Mouse (Mus musculus): Measurements from ENCODE around the gene Helb.

DNA sequence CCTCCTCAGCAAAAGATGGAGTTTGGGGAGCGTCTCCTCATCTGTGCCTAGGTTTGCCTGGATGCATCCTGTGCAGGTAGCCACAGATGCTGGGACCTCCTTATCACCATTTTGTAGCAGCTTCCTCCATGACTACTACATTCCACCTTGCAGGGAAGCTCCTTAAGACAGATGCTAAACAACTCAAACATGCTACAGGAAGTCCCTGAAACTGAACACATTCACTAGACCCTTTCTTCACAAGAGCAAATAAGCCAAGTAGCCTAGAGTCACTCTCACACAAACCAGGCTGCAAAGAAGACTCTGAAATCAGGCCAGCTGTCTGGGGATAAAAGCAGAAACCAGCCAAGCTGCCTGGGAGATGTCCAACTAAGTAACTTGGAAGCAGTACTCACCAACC lies 2.5 kb upstream of the Helb start:
- TF ChIP-seq POLR2A (IDR thresholded peaks at IDR 0.05; ENCODE audit: insufficient read depth, low read depth, low read length), result no peak
- no peak for TF ChIP-seq CTCF (IDR thresholded peaks at IDR 0.05; ENCODE audit: insufficient read depth, low read depth, low read length)
